Mouse (Mus musculus) lung, embryonic 14.5 days (tissue): ENCODE data around the gene Ptov1. TPM values are rescaled to one million over a fixed set of nuclear protein-coding genes. Genes with fewer than 3 reads are reported as not detected.

ENCODE experiments used
- ATAC-seq: fragments of 200-750 bp; cut with Nextera tagmentation; 2 replicates; pipeline ENCODE4 v1.8.0; 2017; ENCODE audit warnings: mild to moderate bottlenecking, moderate TSS enrichment, moderate library complexity; ENCODE audit not compliant: insufficient read depth
- DNase-seq: peaks from one replicate; pipeline ENCODE4 v3.0.0-alpha.2; 2015
- H3K27ac ChIP-seq: fragments of 300-500 bp; sonication (generic); 2 replicates; pipeline ENCODE4 v1.5.1; 2014; ENCODE audit warnings: low read depth, mild to moderate bottlenecking, moderate library complexity
- H3K27me3 ChIP-seq: fragments of 300-500 bp; sonication (generic); 2 replicates; pipeline ENCODE4 v1.6.1; 2014; ENCODE audit warnings: low read length, control low read depth; ENCODE audit not compliant: insufficient read depth
- H3K36me3 ChIP-seq: fragments of 300-500 bp; sonication (generic); 2 replicates; pipeline ENCODE4 v1.6.1; 2014; ENCODE audit warnings: control low read depth; ENCODE audit not compliant: insufficient read depth
- H3K4me1 ChIP-seq: fragments of 300-500 bp; sonication (generic); 2 replicates; pipeline ENCODE4 v1.6.1; 2014; ENCODE audit warnings: antibody characterized with exemption, control low read depth; ENCODE audit not compliant: insufficient read depth
- H3K4me2 ChIP-seq: fragments of 300-500 bp; sonication (generic); 2 replicates; pipeline ENCODE4 v1.6.1; 2014; ENCODE audit warnings: mild to moderate bottlenecking
- H3K4me3 ChIP-seq: fragments of 300-500 bp; sonication (generic); 2 replicates; pipeline ENCODE4 v1.5.1; 2014; ENCODE audit warnings: low read depth, low read length
- H3K9ac ChIP-seq: fragments of 300-500 bp; sonication (generic); 2 replicates; pipeline ENCODE4 v1.6.1; 2014
- H3K9me3 ChIP-seq: fragments of 300-500 bp; sonication (generic); 2 replicates; pipeline ENCODE4 v1.6.1; 2016; ENCODE audit warnings: low read depth, low read length, control low read depth
- CTCF ChIP-seq: IDR thresholded peaks from 2 replicates; pipeline ENCODE4 v1.5.1; 2016; ENCODE audit warnings: antibody characterized with exemption, low read depth
- WGBS: fragments of 180-500 bp; shearing (Covaris S2); extraction: QIAGEN DNeasy Blood & Tissue Kit; methylation state at CpG from one replicate; pipeline ENCODE4 v1.1.7; 2014; 5-methylcytosine and 5-hydroxymethylcytosine counted together
- polyA plus RNA-seq: library from polyadenylated mRNA; unstranded; fragments of >200 nt; fragmentation: Nextera tagmentation; extraction: Ambion mirVana; gene quantifications from 2 replicates; pipeline ENCODE4 v1.2.1, GENCODE M21; 2014

The Ptov1 gene
- polyA plus RNA-seq, 1 experiment from 2014 or later, result 443 TPM

GRCm38 (mm10) chr7:44853596-44854355, 15.8 kb downstream of the Ptov1 start:
- TF ChIP-seq CTCF, result no peak
- Histone ChIP-seq H3K27me3 (no peaks in the 10 kb centered on the region), H3K9me3 (no peaks in the 10 kb centered on the region), H3K4me3 (peak overlapping the region; percentile 50), H3K9ac (peak overlapping the region; percentile 66), H3K4me2 (peak overlapping the region; percentile 92), H3K27ac (peak overlapping the region; percentile 96), H3K4me1 (peaks cover 21% of the 10 kb centered on the region), H3K36me3 (peaks cover 24% of the 10 kb centered on the region; the same call in 1 of the 2 replicates)
- 18% methylated on average over 26 of the region's 26 CpGs for WGBS
- ATAC-seq (no peak), DNase-seq (no peak)

GRCm38 (mm10) chr7:44853065-44853464, 16.5 kb downstream of the Ptov1 start:
- Histone ChIP-seq H3K4me1 (peaks cover 22% of the 10 kb centered on the region), H3K4me2 (peak overlapping the region; percentile 92), H3K9ac (no peak overlapping the region), H3K36me3 (peaks cover 24% of the 10 kb centered on the region; the same call in 1 of the 2 replicates), H3K27ac (no peak overlapping the region), H3K9me3 (no peaks in the 10 kb centered on the region), H3K27me3 (no peaks in the 10 kb centered on the region), H3K4me3 (no peak overlapping the region)
- ATAC-seq (no peak), DNase-seq (no peak)
- TF ChIP-seq CTCF, result no peak
- WGBS, result 98% methylated on average over 2 of the region's 2 CpGs

DNA sequence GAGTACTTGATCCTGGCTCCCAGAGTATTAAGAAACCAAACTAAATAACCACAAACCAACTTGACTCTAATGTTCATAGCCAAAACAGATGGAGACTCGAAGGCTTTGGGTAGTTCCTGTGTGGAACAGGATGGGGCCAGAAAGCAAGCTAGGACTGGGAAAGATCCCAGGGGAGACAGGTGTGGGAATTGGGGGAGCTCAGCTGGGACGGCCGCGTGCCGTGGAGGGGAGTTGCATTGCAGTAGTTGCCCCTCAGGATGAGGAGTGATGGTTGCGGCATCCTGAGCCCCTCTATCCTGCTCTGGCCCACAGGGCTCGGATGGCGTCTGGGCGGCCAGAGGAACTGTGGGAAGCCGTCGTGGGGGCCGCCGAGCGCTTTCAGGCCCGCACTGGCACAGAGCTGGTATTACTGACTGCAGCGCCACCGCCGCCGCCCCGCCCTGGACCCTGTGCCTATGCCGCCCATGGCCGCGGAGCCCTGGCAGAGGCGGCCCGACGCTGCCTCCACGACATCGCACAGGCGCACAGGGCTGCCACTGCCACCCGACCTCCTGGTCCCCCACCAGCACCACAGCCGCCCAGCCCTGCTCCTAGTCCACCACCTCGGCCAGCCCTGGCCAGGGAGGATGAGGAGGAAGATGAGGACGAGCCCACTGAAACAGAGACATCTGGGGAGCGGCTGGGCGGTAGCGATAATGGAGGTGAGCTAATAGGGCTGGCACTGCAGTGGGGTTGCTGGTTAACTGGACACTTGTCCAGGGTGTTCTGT, 17.1 kb downstream of the Ptov1 start:
- Histone ChIP-seq H3K4me3 (no peak overlapping the region), H3K27me3 (no peaks in the 10 kb centered on the region), H3K9me3 (no peaks in the 10 kb centered on the region), H3K27ac (no peak overlapping the region), H3K4me2 (no peak overlapping the region; the same call in 1 of the 2 replicates), H3K9ac (no peak overlapping the region), H3K4me1 (peaks cover 28% of the 10 kb centered on the region), H3K36me3 (peaks cover 24% of the 10 kb centered on the region; the same call in 1 of the 2 replicates)
- DNase-seq (no peak), ATAC-seq (no peak)
- 90% methylated on average over 36 of the region's 36 CpGs for WGBS
- no peak for TF ChIP-seq CTCF

DNA sequence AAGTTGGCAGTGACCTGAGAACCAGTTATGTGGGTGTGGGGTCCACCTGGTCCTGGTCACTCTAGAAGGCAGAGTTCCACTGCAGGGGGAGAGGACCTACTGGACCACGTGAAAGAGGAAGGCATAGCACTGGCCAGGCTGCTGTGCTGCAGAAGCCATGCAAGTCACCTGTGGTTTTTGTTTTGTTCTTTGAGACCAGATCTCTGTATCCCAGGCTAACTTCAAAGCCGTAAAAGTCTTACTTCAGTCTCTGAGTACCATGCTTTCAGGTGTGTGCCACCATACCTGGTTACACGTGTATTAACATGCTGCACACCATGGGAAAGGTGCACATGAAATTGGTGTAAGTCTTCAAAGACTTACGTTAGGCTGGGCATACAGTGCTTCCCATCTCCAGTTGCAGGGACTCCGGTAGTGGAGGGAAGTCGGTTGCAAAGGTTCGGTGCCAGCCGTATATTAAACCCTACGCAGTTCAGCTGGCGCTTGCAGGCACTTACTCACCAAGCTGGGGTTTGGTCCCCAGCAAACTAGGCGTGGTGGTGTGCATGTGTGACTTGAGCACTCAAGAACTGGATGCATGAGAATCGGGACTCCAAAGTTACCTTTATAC, 17.9 kb downstream of the Ptov1 start:
- TF ChIP-seq CTCF, result no peak
- Histone ChIP-seq H3K27ac (no peak overlapping the region), H3K4me1 (peaks cover 28% of the 10 kb centered on the region), H3K9ac (no peak overlapping the region), H3K36me3 (peaks cover 26% of the 10 kb centered on the region; the same call in 1 of the 2 replicates), H3K4me3 (no peak overlapping the region), H3K9me3 (no peaks in the 10 kb centered on the region), H3K4me2 (peak overlapping the region; percentile 76; the same call in 1 of the 2 replicates), H3K27me3 (no peaks in the 10 kb centered on the region)
- 91% methylated on average over 12 of the region's 12 CpGs for WGBS
- DNase-seq, result no peak
- ATAC-seq, result no peak

GRCm38 (mm10) chr7:44850789-44851624, 18.6 kb downstream of the Ptov1 start:
- H3K4me1 ChIP-seq, result peaks cover 24% of the 10 kb centered on the region
- ATAC-seq (no peak), DNase-seq (no peak)
- 74% methylated on average over 8 of the region's 8 CpGs for WGBS
- H3K9ac ChIP-seq, result peak overlapping the region; percentile 84
- peaks cover 33% of the 10 kb centered on the region for H3K36me3 ChIP-seq
- H3K4me2 ChIP-seq, result peak overlapping the region; percentile 76
- no peaks in the 10 kb centered on the region for H3K9me3 ChIP-seq
- H3K27ac ChIP-seq, result peak overlapping the region; percentile 98; the same call in 1 of the 2 replicates
- no peak for TF ChIP-seq CTCF
- H3K4me3 ChIP-seq, result peak overlapping the region; percentile 83
- H3K27me3 ChIP-seq, result no peaks in the 10 kb centered on the region

DNA sequence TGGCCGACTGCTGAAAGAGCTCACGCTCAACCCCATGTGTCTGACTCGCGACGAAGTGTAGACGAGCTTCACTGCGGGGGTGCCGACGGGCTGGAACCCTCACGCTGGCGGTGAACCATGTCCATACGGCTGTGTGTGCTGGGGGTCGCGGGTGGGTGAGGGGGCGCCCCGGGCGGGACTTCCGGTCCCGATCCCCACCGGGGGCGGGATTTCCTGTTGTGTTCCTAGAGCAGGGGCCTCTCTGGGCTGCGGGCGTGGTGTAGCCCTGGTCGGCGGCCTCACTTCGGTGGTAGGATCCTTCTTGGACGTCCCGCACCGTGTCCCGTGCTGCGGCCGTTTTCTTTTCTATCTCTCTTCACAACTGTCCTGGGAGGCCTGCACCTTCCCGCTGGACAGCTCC, 19.4 kb downstream of the Ptov1 start:
- Histone ChIP-seq H3K9me3 (no peaks in the 10 kb centered on the region), H3K4me2 (peak overlapping the region; percentile 76), H3K27me3 (no peaks in the 10 kb centered on the region), H3K4me3 (peak overlapping the region; percentile 83), H3K27ac (peak overlapping the region; percentile 98), H3K36me3 (peaks cover 42% of the 10 kb centered on the region), H3K9ac (peak overlapping the region; percentile 84), H3K4me1 (peaks cover 22% of the 10 kb centered on the region)
- TF ChIP-seq CTCF, result no peak
- under 1% methylated on average over 33 of the region's 33 CpGs for WGBS
- DNase-seq (peak; percentile 90), ATAC-seq (peak; percentile 52)
